8 mouse cellular contexts compared by ENCODE assay signal in genomic region chr3:31095179-31095490, GRCm38 (mm10). TPM values are rescaled to one million over a fixed set of nuclear protein-coding genes. Genes with fewer than 3 reads are reported as not detected.
DNase-seq lines count a peak whose midpoint lies in the region; ATAC-seq and TF ChIP-seq lines count a peak whose summit lies in the region.

No protein-coding gene starts in this region.

- no peak; the same call in 1 of the 2 replicates for ATAC-seq in heart, embryonic 15.5 days (replicated peaks; ENCODE audit: insufficient number of reproducible peaks, insufficient read depth, low FRiP score, low read depth)
- peak; percentile 47; the same call in 1 of the 2 replicates for ATAC-seq in hindbrain, embryonic 13.5 days (ENCODE audit: low FRiP score)
- ATAC-seq in midbrain, embryonic 14.5 days (ENCODE audit: low FRiP score, low TSS enrichment) = peak; percentile 10; the same call in 1 of the 2 replicates
- ATAC-seq in inflammation-experienced regulatory T-cells, adult 6 months = no peak

- H3K4me3 ChIP-seq in heart, embryonic 15.5 days = peak overlapping the region; percentile 90
- peak overlapping the region; percentile 69 for H3K4me3 ChIP-seq in bone marrow macrophage, adult 2 months (ENCODE audit: insufficient read depth, low read length)
- peak overlapping the region; percentile 82 for H3K4me3 ChIP-seq in hindbrain, embryonic 13.5 days
- peak overlapping the region; percentile 97 for H3K4me3 ChIP-seq in midbrain, embryonic 14.5 days (replicated peaks; ENCODE audit: low read depth, low read length)

- peaks cover 27% of the 10 kb centered on the region for H3K4me1 ChIP-seq in heart, embryonic 15.5 days (replicated peaks)
- peaks cover 49% of the 10 kb centered on the region for H3K4me1 ChIP-seq in bone marrow macrophage, adult 2 months (ENCODE audit: control insufficient read depth, insufficient read depth, low read length)
- peaks cover 36% of the 10 kb centered on the region for H3K4me1 ChIP-seq in hindbrain, embryonic 13.5 days (replicated peaks)
- H3K4me1 ChIP-seq in midbrain, embryonic 14.5 days (ENCODE audit: control insufficient read depth, insufficient read depth, low read length) = peaks cover 42% of the 10 kb centered on the region

- H3K36me3 ChIP-seq in heart, embryonic 15.5 days = no peaks in the 10 kb centered on the region
- H3K36me3 ChIP-seq in hindbrain, embryonic 13.5 days = 0 out of 2 replicates have a peak, but pooled peaks cover 4% of the 10 kb centered on the region
- H3K36me3 ChIP-seq in midbrain, embryonic 14.5 days (ENCODE audit: control insufficient read depth, insufficient read depth, low read length) = 0 out of 2 replicates have a peak, but pooled peaks cover 8% of the 10 kb centered on the region

- no peak for TF ChIP-seq POLR2A in bone marrow macrophage, adult 2 months (IDR thresholded peaks at IDR 0.05; ENCODE audit: borderline replicate concordance, low read depth, low read length)

- no peak for TF ChIP-seq CTCF in bone marrow macrophage, adult 2 months (IDR thresholded peaks at IDR 0.05; ENCODE audit: low read depth, low read length)

- peak overlapping the region; percentile 100 for H3K27ac ChIP-seq in heart, embryonic 15.5 days
- H3K27ac ChIP-seq in bone marrow macrophage, adult 2 months (ENCODE audit: insufficient read depth, low read depth, low read length) = peak overlapping the region; percentile 34
- peak overlapping the region; percentile 100 for H3K27ac ChIP-seq in hindbrain, embryonic 13.5 days
- H3K27ac ChIP-seq in midbrain, embryonic 14.5 days (replicated peaks; ENCODE audit: low read depth, low read length) = peak overlapping the region; percentile 100

- H3K27me3 ChIP-seq in heart, embryonic 15.5 days = no peaks in the 10 kb centered on the region
- H3K27me3 ChIP-seq in hindbrain, embryonic 13.5 days = no peaks in the 10 kb centered on the region
- H3K27me3 ChIP-seq in midbrain, embryonic 14.5 days (ENCODE audit: control insufficient read depth, insufficient read depth, low read length) = no peaks in the 10 kb centered on the region

- WGBS in heart, embryonic 15.5 days = 0% methylated on average over 4 of the region's 39 CpGs
- WGBS in hindbrain, embryonic 13.5 days = under 1% methylated on average over 22 of the region's 39 CpGs
- under 1% methylated on average over 36 of the region's 39 CpGs for WGBS in midbrain, embryonic 14.5 days

- no peaks in the 10 kb centered on the region for H3K9me3 ChIP-seq in heart, embryonic 15.5 days (replicated peaks)
- no peaks in the 10 kb centered on the region for H3K9me3 ChIP-seq in hindbrain, embryonic 13.5 days
- no peaks in the 10 kb centered on the region for H3K9me3 ChIP-seq in midbrain, embryonic 14.5 days (ENCODE audit: control insufficient read depth, low read length)

- intact Hi-C loops in heart, postnatal 36 days (cut with DNase I) = loop anchor here (5.0 kb wide), 2 partner anchors 42 to 303 kb away; partner anchors contain the start of gene Sec62

- H3K4me2 ChIP-seq in heart, embryonic 15.5 days = peak overlapping the region; percentile 79
- H3K4me2 ChIP-seq in hindbrain, embryonic 13.5 days = peak overlapping the region; percentile 72
- peak overlapping the region; percentile 86 for H3K4me2 ChIP-seq in midbrain, embryonic 14.5 days (ENCODE audit: low read length)

- no peak for DNase-seq in heart, postnatal 36 days
- no peak for DNase-seq in midbrain, embryonic 14.5 days
- no peak for DNase-seq in urinary bladder, adult 2 months (ENCODE audit: low spot score)
- no peak for DNase-seq in B cell, adult 2 months

- peak overlapping the region; percentile 90 for H3K9ac ChIP-seq in heart, embryonic 15.5 days
- H3K9ac ChIP-seq in hindbrain, embryonic 13.5 days = peak overlapping the region; percentile 95
- peak overlapping the region; percentile 89 for H3K9ac ChIP-seq in midbrain, embryonic 14.5 days (replicated peaks; ENCODE audit: low read length)

RNA-seq across cellular contexts. Expression of gene Skil, which starts 0.3 kb away (rescaled TPM):
- polyA plus RNA-seq in heart, embryonic 15.5 days (2015; fragmentation: Nextera tagmentation; extraction: Ambion mirVana) = 12.3 and 13.2 TPM in 2 replicates
- total RNA-seq in heart, postnatal 36 days (2021) = 10 to 100 TPM; 15.0 to 17.0 TPM
- 30.3 and 35.5 TPM in 2 replicates for polyA plus RNA-seq in bone marrow macrophage, adult 2 months (2012; ENCODE audit: insufficient read depth, insufficient read length, missing spikeins)
- 33.5 and 34.4 TPM in 2 replicates for polyA plus RNA-seq in hindbrain, embryonic 13.5 days (2015; fragmentation: Nextera tagmentation; extraction: Ambion mirVana)
- polyA plus RNA-seq in midbrain, embryonic 14.5 days (2014; fragmentation: Nextera tagmentation; extraction: Ambion mirVana) = 35.0 and 42.4 TPM in 2 replicates
- 14.0 and 15.0 TPM in 2 replicates for polyA plus RNA-seq in urinary bladder, adult 2 months (2012; rRNA removed)
- polyA plus RNA-seq in inflammation-experienced regulatory T-cells, adult 6 months (2017; shearing (Covaris generic)) = 10 to 100 TPM; 29.8 to 63.7 (median 62.7) TPM

RNA-seq across cellular contexts. Expression of gene Cldn11, which starts 54.6 kb away (rescaled TPM):
- 7.8 and 9.3 TPM in 2 replicates for polyA plus RNA-seq in heart, embryonic 15.5 days (2015; fragmentation: Nextera tagmentation; extraction: Ambion mirVana)
- total RNA-seq in heart, postnatal 36 days (2021) = 1 to 10 TPM in 1 of 2 experiments, under 1 TPM in 1; 0.87 to 1.1 TPM
- polyA plus RNA-seq in bone marrow macrophage, adult 2 months (2012; ENCODE audit: insufficient read depth, insufficient read length, missing spikeins) = not detected in 2 replicates
- 52.1 and 53.9 TPM in 2 replicates for polyA plus RNA-seq in hindbrain, embryonic 13.5 days (2015; fragmentation: Nextera tagmentation; extraction: Ambion mirVana)
- 0.86 and 37.3 TPM in 2 replicates for polyA plus RNA-seq in midbrain, embryonic 14.5 days (2014; fragmentation: Nextera tagmentation; extraction: Ambion mirVana)
- polyA plus RNA-seq in urinary bladder, adult 2 months (2012; rRNA removed) = 0.91 and 1.5 TPM in 2 replicates
- polyA plus RNA-seq in inflammation-experienced regulatory T-cells, adult 6 months (2017; shearing (Covaris generic)) = not detected

Comparison
In these comparisons a context has a peak if more than half of its experiments do, and no peak if none do; other contexts are left out.
1. ATAC-seq: peak in hindbrain, embryonic 13.5 days (single experiment) and midbrain, embryonic 14.5 days (single experiment); none in heart, embryonic 15.5 days (single experiment) and inflammation-experienced regulatory T-cells, adult 6 months (single experiment).
2. H3K27ac ChIP-seq: peak in every context shown above with its lines; median percentile 100 in heart, embryonic 15.5 days; 100 in hindbrain, embryonic 13.5 days; 100 in midbrain, embryonic 14.5 days; 34 in bone marrow macrophage, adult 2 months.
3. Peak in every context shown above with its lines, with median percentiles within 50 percentile points of each other: H3K4me2 ChIP-seq, H3K4me3 ChIP-seq and H3K9ac ChIP-seq.